Mouse (Mus musculus): ENCODE data around the gene Slc27a3. TPM values are rescaled to one million over a fixed set of nuclear protein-coding genes. Genes with fewer than 3 reads are reported as not detected.

Gene Slc27a3
- 10 to 100 TPM; 13.7 to 17.1 TPM for total RNA-seq (2021)

GRCm38 (mm10) chr3:90389511-90390490, at the start of gene Slc27a3:
Gene Slc27a3 (minus strand): TSS chr3:90389938.
- no peak for DNase-seq (ENCODE audit: extremely low spot score in 1 of 2, low spot score in 1 of 2)

- no peak for DNase-seq (ENCODE audit: extremely low spot score in 1 of 2, low spot score in 1 of 2)
Measured at GRCm38 (mm10) chr3:90437131-90437530, 47.4 kb upstream of the Slc27a3 start.

- no peak for DNase-seq (ENCODE audit: extremely low spot score in 1 of 2, low spot score in 1 of 2)
Measured at GRCm38 (mm10) chr3:90434073-90434730, 44.5 kb upstream of the Slc27a3 start.

- DNase-seq (ENCODE audit: extremely low spot score in 1 of 2, low spot score in 1 of 2) = peak; percentile 97 to 98
Measured at GRCm38 (mm10) chr3:90433381-90434020, 43.8 kb upstream of the Slc27a3 start, which contains the start of gene Ints3. Gene Ints3 (minus strand): TSS chr3:90433622.

GRCm38 (mm10) chr3:90432811-90433219, 43.1 kb upstream of the Slc27a3 start:
- peak in 1 of 2 experiments; percentile 31 for DNase-seq (ENCODE audit: extremely low spot score in 1 of 2, low spot score in 1 of 2)

- no peak for DNase-seq (ENCODE audit: extremely low spot score in 1 of 2, low spot score in 1 of 2)
Measured at GRCm38 (mm10) chr3:90432348-90432747, 42.6 kb upstream of the Slc27a3 start.

- no peak for DNase-seq (ENCODE audit: extremely low spot score in 1 of 2, low spot score in 1 of 2)
Measured at GRCm38 (mm10) chr3:90429576-90429975, 39.8 kb upstream of the Slc27a3 start.

- no peak for DNase-seq (ENCODE audit: extremely low spot score in 1 of 2, low spot score in 1 of 2)
Measured at GRCm38 (mm10) chr3:90428186-90428585, 38.4 kb upstream of the Slc27a3 start.

GRCm38 (mm10) chr3:90427574-90427973, 37.8 kb upstream of the Slc27a3 start:
- no peak for DNase-seq (ENCODE audit: extremely low spot score in 1 of 2, low spot score in 1 of 2)

- DNase-seq (ENCODE audit: extremely low spot score in 1 of 2, low spot score in 1 of 2) = no peak
Measured at GRCm38 (mm10) chr3:90425499-90425898, 35.8 kb upstream of the Slc27a3 start.

GRCm38 (mm10) chr3:90423549-90423948, 33.8 kb upstream of the Slc27a3 start:
- DNase-seq (ENCODE audit: extremely low spot score in 1 of 2, low spot score in 1 of 2) = no peak

GRCm38 (mm10) chr3:90420696-90421095, 31.0 kb upstream of the Slc27a3 start:
- no peak for DNase-seq (ENCODE audit: extremely low spot score in 1 of 2, low spot score in 1 of 2)

GRCm38 (mm10) chr3:90413011-90413396, 23.3 kb upstream of the Slc27a3 start:
- no peak for DNase-seq (ENCODE audit: extremely low spot score in 1 of 2, low spot score in 1 of 2)

GRCm38 (mm10) chr3:90412312-90413010, 22.7 kb upstream of the Slc27a3 start:
- peak; percentile 51 to 72 for DNase-seq (ENCODE audit: extremely low spot score in 1 of 2, low spot score in 1 of 2)

- DNase-seq (ENCODE audit: extremely low spot score in 1 of 2, low spot score in 1 of 2) = no peak
Measured at GRCm38 (mm10) chr3:90408721-90409120, 19.0 kb upstream of the Slc27a3 start.

- no peak for DNase-seq (ENCODE audit: extremely low spot score in 1 of 2, low spot score in 1 of 2)
Measured at GRCm38 (mm10) chr3:90406414-90406813, 16.7 kb upstream of the Slc27a3 start.

- no peak for DNase-seq (ENCODE audit: extremely low spot score in 1 of 2, low spot score in 1 of 2)
Measured at GRCm38 (mm10) chr3:90404609-90405008, 14.9 kb upstream of the Slc27a3 start.

GRCm38 (mm10) chr3:90404121-90404520, 14.4 kb upstream of the Slc27a3 start:
- DNase-seq (ENCODE audit: extremely low spot score in 1 of 2, low spot score in 1 of 2) = no peak

GRCm38 (mm10) chr3:90400993-90401392, 11.3 kb upstream of the Slc27a3 start:
- no peak for DNase-seq (ENCODE audit: extremely low spot score in 1 of 2, low spot score in 1 of 2)

GRCm38 (mm10) chr3:90395629-90396028, 5.9 kb upstream of the Slc27a3 start:
- DNase-seq (ENCODE audit: extremely low spot score in 1 of 2, low spot score in 1 of 2) = no peak

Measured in layer of hippocampus, postnatal 25 days (tissue).